Mouse (Mus musculus) ES-Bruce4 (cell line): ENCODE measurements at regions not wholly inside any gene's neighbourhood (a gene's known extent, or its start where the extent isn't known, plus 50 kb on each side); places are given as distances from the start of the nearest gene placed in this dataset.

Source experiments
- CTCF ChIP-seq: IDR thresholded peaks from one replicate; pipeline ENCODE4 v1.8.1; 2011; ENCODE audit warnings: low read depth, low read length
- EP300 ChIP-seq: IDR thresholded peaks from 2 replicates; pipeline ENCODE4 v1.6.1; 2011; ENCODE audit warnings: low read depth, low read length; ENCODE audit not compliant: insufficient read depth
- POLR2A ChIP-seq: IDR thresholded peaks from one replicate; pipeline ENCODE4 v1.8.1; 2011; ENCODE audit warnings: low read length; ENCODE audit not compliant: insufficient read depth

- TF ChIP-seq CTCF, result no peak
- no peak for TF ChIP-seq EP300
- no peak for TF ChIP-seq POLR2A
Measured at GRCm38 (mm10) chr8:126126041-126126440, 131.1 kb downstream of the Kcnk1 start.
